Mouse (Mus musculus): ENCODE data around the gene Vasp. TPM values are rescaled to one million over a fixed set of nuclear protein-coding genes. Genes with fewer than 3 reads are reported as not detected.

Vasp gene
- total RNA-seq, 2 experiments from 2014 or later: 11.6 to 22.2 TPM

- peak; percentile 95 for DNase-seq (ENCODE audit: low spot score)
Observed at GRCm38 (mm10) chr7:19239423-19239822, 32.2 kb downstream of the Vasp start.

GRCm38 (mm10) chr7:19238344-19238743 is 33.3 kb downstream of the Vasp start:
- peak; percentile 49 for DNase-seq (ENCODE audit: low spot score)

GRCm38 (mm10) chr7:19236411-19236810 is 35.2 kb downstream of the Vasp start:
- DNase-seq (ENCODE audit: low spot score): no peak

GRCm38 (mm10) chr7:19235092-19235671 is 36.4 kb downstream of the Vasp start:
- no peak for DNase-seq (ENCODE audit: low spot score)

- DNase-seq (ENCODE audit: low spot score): no peak
Observed at GRCm38 (mm10) chr7:19234652-19235051, 37.0 kb downstream of the Vasp start.

- DNase-seq (ENCODE audit: low spot score): no peak
Observed at GRCm38 (mm10) chr7:19231849-19232248, 39.8 kb downstream of the Vasp start.

- DNase-seq (ENCODE audit: low spot score): no peak
Observed at GRCm38 (mm10) chr7:19230899-19231298, 40.7 kb downstream of the Vasp start.

- no peak for DNase-seq (ENCODE audit: low spot score)
Observed at GRCm38 (mm10) chr7:19230041-19230580, 41.5 kb downstream of the Vasp start.

- no peak for DNase-seq (ENCODE audit: low spot score)
Observed at GRCm38 (mm10) chr7:19229404-19229803, 42.2 kb downstream of the Vasp start.

- DNase-seq (ENCODE audit: low spot score): no peak
Observed at GRCm38 (mm10) chr7:19228793-19229148, 42.8 kb downstream of the Vasp start.

- peak; percentile 99 for DNase-seq (ENCODE audit: low spot score)
Observed at GRCm38 (mm10) chr7:19227883-19228792, 43.5 kb downstream of the Vasp start, which contains the start of gene Opa3. Gene Opa3 (plus strand): TSS chr7:19228334.

GRCm38 (mm10) chr7:19226817-19227797 is 44.5 kb downstream of the Vasp start:
- peak; percentile 34 for DNase-seq (ENCODE audit: low spot score)

GRCm38 (mm10) chr7:19224933-19225332 is 46.7 kb downstream of the Vasp start:
- no peak for DNase-seq (ENCODE audit: low spot score)

GRCm38 (mm10) chr7:19222875-19223274 is 48.7 kb downstream of the Vasp start:
- DNase-seq (ENCODE audit: low spot score): no peak

GRCm38 (mm10) chr7:19222189-19222588 is 49.4 kb downstream of the Vasp start:
- no peak for DNase-seq (ENCODE audit: low spot score)

- no peak for DNase-seq (ENCODE audit: low spot score)
Observed at GRCm38 (mm10) chr7:19220061-19220460, 51.6 kb downstream of the Vasp start.

- no peak for DNase-seq (ENCODE audit: low spot score)
Observed at GRCm38 (mm10) chr7:19217944-19218343, 53.7 kb downstream of the Vasp start.

- DNase-seq (ENCODE audit: low spot score): no peak
Observed at GRCm38 (mm10) chr7:19217492-19217891, 54.1 kb downstream of the Vasp start.

GRCm38 (mm10) chr7:19214940-19215339 is 56.7 kb downstream of the Vasp start:
- no peak for DNase-seq (ENCODE audit: low spot score)

- DNase-seq (ENCODE audit: low spot score): no peak
Observed at GRCm38 (mm10) chr7:19214369-19214768, 57.2 kb downstream of the Vasp start.

- DNase-seq (ENCODE audit: low spot score): no peak
Observed at GRCm38 (mm10) chr7:19213385-19213784, 58.2 kb downstream of the Vasp start.
